Mouse (Mus musculus): ENCODE results near the gene Cdh18.
"Not testable (repeated sequence)": the region's sequence is repeated elsewhere in the genome, so short reads cannot be mapped to it uniquely, and the experiment has no call there.

Gene Cdh18

GRCm38 (mm10) chr15:22969424-22969823, 420.6 kb downstream of the Cdh18 start:
- no peak for DNase-seq

- no peak for DNase-seq
Observed at GRCm38 (mm10) chr15:22980136-22980535, 431.3 kb downstream of the Cdh18 start.

DNA sequence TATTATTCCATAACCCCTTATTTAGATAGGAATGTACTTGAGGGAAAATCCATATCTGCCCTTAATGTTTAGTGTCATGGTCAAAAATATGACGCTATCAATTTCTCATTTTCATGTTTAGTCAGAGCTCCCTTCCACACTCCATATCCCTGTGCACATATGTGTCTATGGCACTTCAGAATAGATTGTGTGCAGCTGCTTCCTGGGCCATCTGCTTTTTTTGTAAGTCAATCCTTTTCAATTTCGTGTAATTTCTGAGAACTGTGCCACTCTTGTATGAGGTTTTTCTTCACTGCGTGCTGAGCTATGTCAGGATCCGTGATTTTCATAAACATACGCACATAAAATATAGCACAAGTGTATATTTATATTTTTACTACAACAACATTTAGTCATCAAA, 435.8 kb downstream of the Cdh18 start:
- DNase-seq = no peak

- no peak for DNase-seq
Observed at GRCm38 (mm10) chr15:23016680-23017079, 467.9 kb downstream of the Cdh18 start.

GRCm38 (mm10) chr15:23021151-23021550, 472.3 kb downstream of the Cdh18 start:
- no peak for DNase-seq

GRCm38 (mm10) chr15:23022635-23023034, 473.8 kb downstream of the Cdh18 start:
- DNase-seq = no peak

DNA sequence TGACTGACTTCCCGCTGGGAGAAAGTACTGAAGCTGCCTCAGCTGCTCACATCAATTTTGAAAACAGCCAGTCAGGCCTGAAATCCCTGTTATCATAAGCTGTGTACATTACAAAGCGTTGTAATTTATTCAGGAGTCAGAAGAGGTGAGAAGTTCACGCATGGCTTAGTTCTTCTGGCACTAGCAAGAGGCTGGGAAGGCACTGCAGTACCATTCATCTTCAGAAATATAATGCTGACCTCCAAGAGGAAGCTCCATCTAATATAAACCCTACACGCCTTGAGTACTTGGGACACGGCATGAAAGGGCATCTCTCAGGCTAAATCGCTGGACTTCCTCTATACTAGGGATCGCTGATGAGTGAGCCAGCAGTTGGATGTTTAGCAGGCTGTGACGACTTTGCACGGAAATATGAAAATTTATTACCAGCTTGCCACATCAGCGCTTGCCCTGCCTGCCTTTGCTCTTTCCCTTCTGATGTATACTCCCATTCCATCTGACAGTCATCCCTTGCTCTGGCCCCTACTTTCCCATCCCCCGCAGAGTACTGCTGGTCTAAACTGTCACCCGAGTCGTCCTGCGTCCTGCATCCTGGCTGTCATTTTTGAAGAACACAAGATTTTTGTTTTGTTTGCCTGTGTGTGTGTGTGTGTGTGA, 486.9 kb downstream of the Cdh18 start:
- no peak for DNase-seq

- DNase-seq = no peak
Observed at GRCm38 (mm10) chr15:23036208-23037065, 487.6 kb downstream of the Cdh18 start.

DNA sequence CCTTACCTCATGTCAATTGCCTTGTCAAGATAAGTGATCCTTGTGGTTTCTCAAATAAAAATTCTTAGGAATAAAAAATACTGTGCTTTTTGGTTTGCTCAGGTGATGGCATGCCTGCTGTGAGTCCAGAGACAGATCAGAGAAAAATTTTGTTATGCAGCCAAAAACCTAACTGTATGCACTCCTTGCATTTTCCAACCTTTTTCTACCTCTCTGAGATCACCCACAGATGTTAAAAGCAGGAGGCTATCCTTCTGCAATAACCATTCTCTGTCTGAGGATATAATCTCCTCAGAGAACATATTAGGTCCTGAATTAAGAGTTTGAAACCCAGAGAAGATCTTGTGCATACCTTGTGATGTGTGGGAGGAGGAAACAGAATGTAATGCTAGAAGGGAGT, 488.7 kb downstream of the Cdh18 start:
- no peak for DNase-seq

DNA sequence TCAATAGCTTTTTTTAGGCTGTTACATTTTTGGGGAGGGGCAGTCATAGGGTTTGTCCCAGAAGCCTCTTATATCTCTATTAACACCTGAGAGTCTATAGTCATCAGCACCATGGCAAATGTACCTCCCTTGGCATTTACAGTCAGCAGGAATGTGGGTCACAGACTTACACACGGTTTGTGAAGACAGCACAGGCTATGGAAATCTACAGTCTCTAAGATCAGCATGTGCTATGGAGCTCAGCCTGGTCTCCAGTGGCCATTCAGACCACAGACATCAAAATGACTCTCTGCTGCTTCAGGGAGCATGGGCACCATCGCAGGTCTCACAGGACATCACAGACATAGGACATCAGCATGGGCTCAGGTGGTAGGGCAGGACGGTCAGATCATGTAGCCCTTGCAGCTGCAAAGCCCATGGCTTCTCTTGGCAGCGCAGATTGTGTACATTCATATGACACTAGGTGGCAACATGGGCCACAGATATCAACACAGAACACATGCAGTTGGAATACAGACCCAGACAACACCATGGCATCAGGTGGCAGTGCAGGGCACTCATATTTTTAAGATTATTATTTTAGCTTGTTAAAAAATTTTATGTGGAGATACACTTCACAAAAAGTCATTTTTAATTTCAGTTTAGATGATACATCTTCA, 497.4 kb downstream of the Cdh18 start:
- DNase-seq = no peak

- DNase-seq = no peak
Observed at GRCm38 (mm10) chr15:23052006-23052405, 503.2 kb downstream of the Cdh18 start.

- not testable (repeated sequence) for DNase-seq
Observed at GRCm38 (mm10) chr15:23085326-23085725, 536.5 kb downstream of the Cdh18 start.

- DNase-seq = no peak
Observed at GRCm38 (mm10) chr15:23087535-23087934, 538.7 kb downstream of the Cdh18 start.

DNA sequence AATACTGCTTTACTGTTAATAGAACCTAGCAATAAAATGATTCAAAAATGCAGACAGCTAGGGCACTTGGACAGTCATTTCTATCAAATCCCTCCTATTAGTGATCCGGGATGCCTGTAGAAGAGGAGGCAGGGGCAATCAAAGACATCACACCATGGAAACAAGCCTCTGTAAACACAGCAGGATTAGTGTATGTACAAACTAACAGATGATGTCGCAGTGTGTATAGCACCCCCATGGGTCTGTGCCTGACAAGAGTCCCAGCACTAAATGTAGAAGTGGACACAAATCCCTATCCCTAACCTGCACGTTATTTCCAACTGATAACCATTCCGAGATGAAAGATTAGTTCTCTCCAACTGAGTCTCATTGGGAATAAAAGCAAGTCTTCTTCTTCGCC, 547.8 kb downstream of the Cdh18 start:
- DNase-seq = no peak

DNA sequence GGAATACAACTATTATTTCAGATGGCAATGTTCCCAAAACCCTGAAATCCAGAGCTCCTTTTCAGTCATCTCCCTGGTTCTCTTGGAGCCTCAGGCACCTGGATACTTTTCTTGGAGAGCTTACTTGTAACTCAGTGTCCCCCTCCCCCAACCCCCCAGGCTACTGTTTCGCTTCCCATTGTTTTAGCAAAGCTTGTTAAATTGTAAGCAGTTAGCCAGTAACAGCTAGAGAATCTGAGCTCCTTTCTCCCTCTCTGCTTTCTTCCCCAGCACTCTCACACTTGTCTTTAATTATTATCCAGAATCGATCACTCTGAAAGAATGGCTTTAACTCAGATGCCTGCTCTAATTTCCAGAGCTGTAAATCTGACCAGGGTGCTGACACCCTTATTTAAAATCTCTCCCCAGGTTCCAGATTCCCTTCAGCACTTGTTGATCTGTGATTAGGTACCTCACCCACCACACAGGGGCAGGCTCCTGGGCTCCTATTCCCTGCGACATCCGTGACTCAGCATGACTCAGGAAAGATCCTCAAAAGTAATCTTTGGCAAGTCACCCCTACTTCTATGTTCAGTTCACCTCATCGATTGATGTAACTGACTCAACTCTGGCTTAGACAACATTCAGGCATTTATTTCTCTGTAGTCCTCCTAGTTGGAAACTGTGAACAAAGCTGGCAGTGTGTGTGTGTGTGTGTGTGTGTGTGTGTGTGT, 556.0 kb downstream of the Cdh18 start:
- no peak for DNase-seq

DNA sequence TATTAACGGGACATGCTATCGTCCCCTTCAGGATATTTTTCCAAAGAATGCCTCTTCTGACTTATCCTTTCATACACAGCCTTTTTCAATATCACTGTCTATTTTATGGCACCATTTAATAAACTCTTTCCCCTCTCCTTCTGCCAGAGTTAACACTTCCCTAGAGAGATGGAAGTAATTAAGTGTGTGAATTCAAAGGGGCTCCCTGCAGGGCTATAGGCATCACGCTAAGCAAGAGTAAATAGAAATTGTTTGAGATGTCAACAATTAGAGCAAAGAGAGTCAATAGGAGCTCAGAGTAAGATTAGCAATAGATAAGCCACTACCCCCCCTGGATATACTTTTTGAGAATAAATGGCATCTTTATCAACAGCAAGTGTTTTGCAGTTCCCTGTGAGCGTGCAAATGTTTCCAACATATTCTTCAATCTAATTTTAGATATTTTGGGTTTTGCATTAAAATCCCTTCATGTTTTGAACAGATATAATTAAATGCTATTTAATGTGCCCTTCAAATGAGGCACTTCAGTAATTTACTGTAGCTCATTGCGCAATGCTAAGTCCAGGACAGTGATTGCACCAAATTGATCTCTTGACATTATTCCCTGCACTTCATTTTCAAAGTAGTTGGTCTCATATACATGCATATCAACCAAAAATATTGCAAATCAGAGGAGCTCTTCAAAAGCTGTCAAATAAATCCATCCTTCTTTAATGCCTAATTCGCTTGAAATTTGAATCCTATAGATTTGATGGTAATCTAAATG, 586.3 kb downstream of the Cdh18 start:
- no peak for DNase-seq

DNA sequence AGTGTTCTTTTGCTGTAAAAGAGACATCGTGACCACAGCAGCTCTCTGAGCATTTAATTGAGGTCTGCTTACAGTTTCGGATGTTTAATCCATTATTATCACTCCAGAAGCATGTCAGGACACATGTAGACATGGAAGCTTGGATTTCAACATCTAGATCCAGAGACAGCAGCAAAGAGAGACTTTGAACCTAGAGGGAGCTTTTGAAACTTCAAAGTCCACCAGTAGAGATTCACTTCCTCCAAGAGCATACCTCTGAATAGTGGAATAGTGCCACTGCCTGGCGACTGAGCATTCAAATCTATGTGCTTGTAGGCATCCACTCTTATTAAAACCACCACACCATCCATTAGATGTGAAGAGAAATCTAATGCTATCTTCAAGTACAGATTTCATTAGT, 588.1 kb downstream of the Cdh18 start:
- no peak for DNase-seq

DNA sequence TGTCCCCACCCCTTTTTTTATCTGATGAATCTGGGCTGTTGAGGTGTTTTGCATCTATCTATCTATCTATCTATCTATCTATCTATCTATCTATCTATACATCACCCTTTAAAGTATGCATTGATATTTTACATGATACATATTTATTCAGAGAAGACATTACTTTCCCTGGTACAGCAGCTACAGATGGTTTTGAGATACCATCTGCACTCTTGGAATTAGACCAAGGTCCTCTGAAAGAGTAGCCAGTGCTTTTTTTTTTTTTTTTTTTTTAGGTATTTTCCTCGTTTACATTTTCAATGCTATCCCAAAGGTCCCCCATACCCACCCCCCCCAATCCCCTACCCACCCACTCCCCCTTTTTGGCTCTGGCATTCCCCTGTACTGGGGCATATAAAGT, 594.1 kb downstream of the Cdh18 start:
- not testable (repeated sequence) for DNase-seq

DNA sequence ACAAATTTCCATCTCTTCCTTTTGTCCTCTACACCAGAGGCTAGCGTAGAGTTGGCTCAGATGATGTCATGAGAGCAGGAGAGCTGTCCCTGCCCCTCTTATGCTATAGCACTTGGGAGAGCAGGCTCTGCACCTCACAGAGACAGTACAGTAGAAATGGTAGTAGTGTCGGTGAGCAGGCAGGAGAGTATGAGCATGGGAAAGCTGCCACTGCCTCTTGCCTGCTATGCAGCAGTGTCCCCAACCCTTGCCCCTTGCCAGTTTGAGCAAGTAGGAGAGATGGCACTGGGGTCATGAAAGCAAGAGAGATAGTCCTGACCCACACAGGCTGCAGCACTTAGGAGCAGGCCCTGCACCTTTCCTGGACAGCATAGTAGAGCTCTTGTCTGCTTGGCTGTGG, 607.1 kb downstream of the Cdh18 start:
- DNase-seq = no peak

- DNase-seq = no peak
Observed at GRCm38 (mm10) chr15:23164869-23165268, 616.0 kb downstream of the Cdh18 start.

DNA sequence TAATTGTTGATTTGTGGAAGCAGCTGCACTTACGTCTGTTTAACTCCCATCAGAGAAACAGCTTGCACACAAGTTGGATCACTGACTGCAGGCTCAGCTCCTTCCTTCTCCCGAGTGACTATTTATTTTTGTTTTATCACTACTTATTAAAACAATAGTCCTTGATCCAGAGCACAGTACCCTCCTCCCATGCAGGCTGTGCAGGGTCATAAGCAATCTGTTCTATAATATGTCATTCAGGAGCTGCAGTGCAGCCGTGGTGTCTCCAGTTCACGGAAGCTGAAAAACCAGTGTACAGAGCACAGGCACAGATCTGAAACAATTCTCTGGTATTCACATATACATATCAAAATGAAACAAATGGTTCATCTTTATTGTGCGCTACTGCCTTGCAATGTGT, 625.8 kb downstream of the Cdh18 start:
- DNase-seq = no peak

- DNase-seq = no peak
Observed at GRCm38 (mm10) chr15:23212068-23212467, 663.2 kb downstream of the Cdh18 start.

Measured in kidney, adult 8-10 months (tissue).